Mouse (Mus musculus) left cerebral cortex, postnatal 36 days (tissue): ENCODE measurements at regions not wholly inside any gene's neighbourhood (a gene's known extent, or its start where the extent isn't known, plus 50 kb on each side); places are given as distances from the start of the nearest gene placed in this dataset.
A peak's percentile ranks its signal among the peaks of the same experiment; 100 is the strongest.

Experiments used
- DNase-seq, 2 experiments: peaks; one replicate each; pipeline ENCODE4 v3.0.0; 2021 to 2022; ENCODE audit warnings: low spot score in 2 of 2, mixed read lengths in 1 of 2
- intact Hi-C: fragments of 180-260 bp; cut with DNase I; formaldehyde crosslinking; loops from one replicate; pipeline ENCODE4 v1.15.1; 2025

DNA sequence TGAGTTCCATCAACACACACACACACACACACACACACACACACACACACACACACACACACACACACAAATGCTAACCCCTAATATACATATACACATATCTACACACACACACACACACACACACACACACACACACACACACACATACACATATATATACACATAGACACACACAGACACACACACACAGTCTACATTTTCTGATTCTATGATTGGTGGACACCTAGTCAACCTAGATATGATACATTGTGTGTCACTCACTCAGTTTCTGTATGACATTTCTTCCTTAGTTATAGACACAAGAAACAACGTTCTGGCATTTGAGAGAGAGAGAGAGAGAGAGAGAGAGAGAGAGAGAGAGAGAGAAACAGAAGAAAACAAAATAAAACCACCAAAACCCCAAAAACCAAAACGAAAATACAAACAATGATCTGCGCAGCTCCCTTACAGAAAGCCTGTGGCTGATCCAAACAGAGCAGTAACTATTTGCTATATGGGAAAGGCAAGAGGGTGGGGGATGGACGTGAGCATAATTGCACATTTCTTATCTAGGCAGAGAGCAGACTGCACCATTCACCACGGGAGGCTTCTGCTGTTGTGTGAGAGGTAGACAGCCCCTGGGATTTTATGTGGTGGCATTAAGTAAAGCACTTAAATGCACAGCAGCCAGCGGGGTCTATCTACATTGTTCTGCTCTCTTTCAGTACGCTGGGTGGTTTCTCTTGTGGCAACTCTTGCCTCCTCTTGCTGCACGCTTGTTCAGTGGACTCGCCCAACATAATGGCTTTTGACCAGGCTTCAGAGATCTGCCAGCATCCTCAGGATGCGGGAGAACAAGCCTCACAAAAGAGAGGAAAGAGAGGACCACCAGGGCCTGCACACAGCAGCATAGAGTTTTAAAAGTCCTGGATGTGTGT lies 53.8 kb upstream of the Cadps start:
- peak; percentile 4 to 7 for DNase-seq
- intact Hi-C loops: no loop called here
